Mouse (Mus musculus) stomach, postnatal 0 days (tissue): ENCODE measurements around the gene Prex1. TPM values are rescaled to one million over a fixed set of nuclear protein-coding genes. Genes with fewer than 3 reads are reported as not detected.

Source experiments
- ATAC-seq: fragments of 200-750 bp; cut with Nextera tagmentation; 2 replicates; pipeline ENCODE4 v1.8.0; 2017; ENCODE audit not compliant: low FRiP score, low TSS enrichment
- DNase-seq: peaks from one replicate; pipeline ENCODE4 v3.0.0-alpha.2; 2016; ENCODE audit warnings: low spot score
- H3K27ac ChIP-seq: fragments of 300-500 bp; sonication (generic); replicated peaks from 2 replicates; pipeline ENCODE4 v1.5.1; 2014; ENCODE audit warnings: mild to moderate bottlenecking, control low read depth
- H3K27me3 ChIP-seq: fragments of 300-500 bp; sonication (generic); 2 replicates; pipeline ENCODE4 v1.6.1; 2014; ENCODE audit warnings: low read length; ENCODE audit not compliant: control insufficient read depth, insufficient read depth
- H3K36me3 ChIP-seq: fragments of 300-500 bp; sonication (generic); 2 replicates; pipeline ENCODE4 v1.6.1; 2014; ENCODE audit warnings: low read length, mixed read lengths; ENCODE audit not compliant: control insufficient read depth, insufficient read depth
- H3K4me1 ChIP-seq: fragments of 300-500 bp; sonication (generic); replicated peaks from 2 replicates; pipeline ENCODE4 v1.6.1; 2014; ENCODE audit warnings: antibody characterized with exemption; ENCODE audit not compliant: control insufficient read depth, insufficient read depth
- H3K4me2 ChIP-seq: fragments of 300-500 bp; sonication (generic); replicated peaks from 2 replicates; pipeline ENCODE4 v1.6.1; 2014; ENCODE audit warnings: low read depth, mild to moderate bottlenecking, control low read depth, moderate library complexity
- H3K4me3 ChIP-seq: fragments of 300-500 bp; sonication (generic); 2 replicates; pipeline ENCODE4 v1.5.1; 2014; ENCODE audit warnings: low read depth, low read length, control low read depth
- H3K9ac ChIP-seq: fragments of 300-500 bp; sonication (generic); 2 replicates; pipeline ENCODE4 v1.6.1; 2014; ENCODE audit warnings: mild to moderate bottlenecking, low read length, control low read depth, mixed read lengths
- H3K9me3 ChIP-seq: fragments of 300-500 bp; sonication (generic); 2 replicates; pipeline ENCODE4 v1.6.1; 2016; ENCODE audit warnings: low read length; ENCODE audit not compliant: control insufficient read depth
- CTCF ChIP-seq: IDR thresholded peaks from 2 replicates; pipeline ENCODE4 v1.5.1; 2016; ENCODE audit warnings: antibody characterized with exemption, low read depth, mild to moderate bottlenecking, moderate library complexity
- EP300 ChIP-seq: optimal IDR thresholded peaks from 2 replicates; pipeline ENCODE3; 2016; ENCODE audit warnings: antibody characterized with exemption
- WGBS: fragments of 180-500 bp; shearing (Covaris S2); extraction: QIAGEN DNeasy Blood & Tissue Kit; methylation state at CpG from one replicate; pipeline ENCODE4 v1.1.7; 2014; 5-methylcytosine and 5-hydroxymethylcytosine counted together
- polyA plus RNA-seq: library from polyadenylated mRNA; unstranded; fragments of >200 nt; fragmentation: Nextera tagmentation; extraction: Ambion mirVana; gene quantifications from 2 replicates; pipeline ENCODE4 v1.2.1, GENCODE M21; 2015

Prex1 gene
- polyA plus RNA-seq, 1 experiment from 2014 or later, result 12.0 TPM

- ATAC-seq, result no peak
- Histone ChIP-seq H3K4me2 (no peak overlapping the region), H3K4me1 (no peaks in the 10 kb centered on the region), H3K9me3 (no peaks in the 10 kb centered on the region), H3K4me3 (no peak overlapping the region), H3K9ac (no peak overlapping the region), H3K36me3 (no peaks in the 10 kb centered on the region), H3K27ac (no peak overlapping the region), H3K27me3 (no peaks in the 10 kb centered on the region)
- WGBS, result 54% methylated on average over 23 of the region's 23 CpGs
- no peak for DNase-seq
- no peak for TF ChIP-seq CTCF
- no peak for TF ChIP-seq EP300
Measured at GRCm38 (mm10) chr2:166701248-166702112, 12.2 kb downstream of the Prex1 start.

- ATAC-seq (no peak), DNase-seq (no peak)
- H3K36me3 ChIP-seq, result no peaks in the 10 kb centered on the region
- H3K9ac ChIP-seq, result no peak overlapping the region
- H3K4me3 ChIP-seq, result no peak overlapping the region
- H3K27ac ChIP-seq, result no peak overlapping the region
- H3K4me2 ChIP-seq, result no peak overlapping the region
- H3K9me3 ChIP-seq, result no peaks in the 10 kb centered on the region
- H3K27me3 ChIP-seq, result no peaks in the 10 kb centered on the region
- no peaks in the 10 kb centered on the region for H3K4me1 ChIP-seq
- no peak for TF ChIP-seq CTCF
- no peak for TF ChIP-seq EP300
- 53% methylated on average over 13 of the region's 13 CpGs for WGBS
Measured at GRCm38 (mm10) chr2:166700732-166701131, 12.9 kb downstream of the Prex1 start.

- ATAC-seq (no peak), DNase-seq (peak; percentile 38)
- Histone ChIP-seq H3K4me3 (no peak overlapping the region), H3K27ac (no peak overlapping the region), H3K36me3 (no peaks in the 10 kb centered on the region), H3K27me3 (no peaks in the 10 kb centered on the region), H3K9ac (no peak overlapping the region), H3K4me2 (no peak overlapping the region), H3K9me3 (no peaks in the 10 kb centered on the region), H3K4me1 (no peaks in the 10 kb centered on the region)
- TF ChIP-seq CTCF (no peak), EP300 (no peak)
- 43% methylated on average over 8 of the region's 8 CpGs for WGBS
Measured at GRCm38 (mm10) chr2:166700116-166700515, 13.5 kb downstream of the Prex1 start.

GRCm38 (mm10) chr2:166699552-166699951 lies 14.1 kb downstream of the Prex1 start:
- 94% methylated on average over 5 of the region's 5 CpGs for WGBS
- ATAC-seq (no peak), DNase-seq (no peak)
- no peak overlapping the region for H3K4me3 ChIP-seq
- no peaks in the 10 kb centered on the region for H3K36me3 ChIP-seq
- no peak overlapping the region for H3K9ac ChIP-seq
- no peak overlapping the region for H3K4me2 ChIP-seq
- no peaks in the 10 kb centered on the region for H3K9me3 ChIP-seq
- no peaks in the 10 kb centered on the region for H3K27me3 ChIP-seq
- no peaks in the 10 kb centered on the region for H3K4me1 ChIP-seq
- TF ChIP-seq CTCF (no peak), EP300 (no peak)
- no peak overlapping the region for H3K27ac ChIP-seq

- Histone ChIP-seq H3K4me3 (no peak overlapping the region), H3K36me3 (no peaks in the 10 kb centered on the region), H3K9me3 (no peaks in the 10 kb centered on the region), H3K4me2 (no peak overlapping the region), H3K27me3 (no peaks in the 10 kb centered on the region), H3K4me1 (no peaks in the 10 kb centered on the region), H3K9ac (no peak overlapping the region), H3K27ac (no peak overlapping the region)
- TF ChIP-seq EP300 (no peak), CTCF (no peak)
- DNase-seq (no peak), ATAC-seq (no peak)
- 90% methylated on average over 2 of the region's 2 CpGs for WGBS
Measured at GRCm38 (mm10) chr2:166694616-166695015, 19.0 kb downstream of the Prex1 start.

- Histone ChIP-seq H3K9ac (no peak overlapping the region), H3K4me1 (no peaks in the 10 kb centered on the region), H3K36me3 (no peaks in the 10 kb centered on the region), H3K27me3 (no peaks in the 10 kb centered on the region), H3K4me2 (no peak overlapping the region), H3K27ac (no peak overlapping the region), H3K9me3 (no peaks in the 10 kb centered on the region), H3K4me3 (no peak overlapping the region)
- TF ChIP-seq CTCF (no peak), EP300 (no peak)
- 80% methylated on average over 4 of the region's 4 CpGs for WGBS
- no peak for ATAC-seq
- DNase-seq, result no peak
Measured at GRCm38 (mm10) chr2:166693394-166693793, 20.2 kb downstream of the Prex1 start.
